Mouse (Mus musculus): ENCODE results near the gene Iqgap2. TPM values are rescaled to one million over a fixed set of nuclear protein-coding genes. Genes with fewer than 3 reads are reported as not detected.

Gene Iqgap2
- polyA plus RNA-seq, 1 experiment: 18.5 TPM

DNA sequence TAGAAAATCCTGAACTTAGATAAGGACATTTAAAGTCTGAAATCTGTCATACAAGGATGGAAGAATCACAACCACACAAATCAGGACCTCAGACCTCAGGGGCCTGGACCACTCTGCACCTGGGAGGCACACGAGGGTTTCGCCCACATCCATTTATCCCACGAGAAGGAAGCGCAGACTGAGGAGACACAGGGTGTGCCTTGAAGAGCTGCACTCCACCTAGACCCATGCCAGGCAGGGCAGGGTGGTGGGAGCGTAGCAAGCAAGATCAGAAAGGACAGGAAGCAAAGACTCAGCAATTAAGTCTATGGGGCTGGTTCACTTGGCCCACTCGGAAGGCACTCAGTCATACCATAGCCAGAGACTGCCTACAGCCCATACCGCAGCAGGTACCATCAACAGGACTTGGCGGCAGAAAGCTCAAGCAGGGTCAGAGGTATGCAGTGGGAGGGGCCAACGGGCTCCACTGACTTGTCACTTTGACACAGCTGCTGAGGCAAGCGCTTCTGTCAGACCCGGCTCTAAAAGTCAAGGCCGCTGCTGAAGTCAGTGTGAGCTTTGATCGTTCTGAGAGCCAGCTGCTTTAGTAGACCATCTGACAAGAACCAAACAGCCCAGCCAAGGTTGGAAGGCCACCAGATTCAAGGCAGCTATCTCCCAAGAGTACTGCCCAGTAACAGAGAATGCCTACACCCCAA, 86.1 kb downstream of the Iqgap2 start:
- Histone ChIP-seq H3K4me1 (ENCODE audit: control insufficient read depth, insufficient read depth, low read length) (no peaks in the 10 kb centered on the region), H3K27me3 (ENCODE audit: control insufficient read depth, insufficient read depth, low read length, poor library complexity, severe bottlenecking) (no peaks in the 10 kb centered on the region; the same call in 1 of the 2 replicates), H3K27ac (ENCODE audit: insufficient read depth, low read length) (no peak overlapping the region), H3K4me3 (ENCODE audit: low read depth, low read length) (no peak overlapping the region), H3K9me3 (replicated peaks; ENCODE audit: control insufficient read depth, insufficient read depth, low read length, poor library complexity, severe bottlenecking) (no peaks in the 10 kb centered on the region), H3K36me3 (ENCODE audit: control insufficient read depth, insufficient read depth, low read length, poor library complexity, severe bottlenecking) (no peaks in the 10 kb centered on the region), H3K9ac (ENCODE audit: low read depth, poor library complexity, severe bottlenecking) (no peak overlapping the region)
- no peak for TF ChIP-seq POLR2A (IDR thresholded peaks at IDR 0.05; ENCODE audit: insufficient read depth, low read length)
- no peak for TF ChIP-seq EP300 (IDR thresholded peaks at IDR 0.05; ENCODE audit: insufficient read depth, low read depth, low read length)
- no peak for TF ChIP-seq CTCF (IDR thresholded peaks at IDR 0.05; ENCODE audit: low read depth, low read length)

DNA sequence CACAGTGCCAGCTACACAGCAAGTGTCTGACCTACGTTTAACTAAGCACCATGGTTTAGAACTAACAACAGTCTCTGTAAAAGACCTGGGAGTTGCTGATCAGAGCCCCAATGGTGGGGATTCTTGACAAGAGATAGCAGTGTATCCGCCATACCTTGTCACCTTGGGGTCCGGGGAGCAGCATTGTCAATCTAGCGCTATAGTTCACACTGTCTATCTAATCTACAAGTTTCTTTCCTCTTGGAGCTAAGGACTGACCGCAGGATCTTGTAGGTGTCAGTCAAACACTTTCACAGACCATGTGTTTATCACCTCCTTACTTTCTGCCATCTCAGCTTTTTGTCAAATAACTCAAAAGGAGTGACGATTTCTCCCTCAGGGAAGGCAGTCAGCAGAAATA, 87.6 kb downstream of the Iqgap2 start:
- Histone ChIP-seq H3K27me3 (ENCODE audit: control insufficient read depth, insufficient read depth, low read length, poor library complexity, severe bottlenecking) (no peaks in the 10 kb centered on the region), H3K4me3 (ENCODE audit: low read depth, low read length) (no peak overlapping the region), H3K27ac (ENCODE audit: insufficient read depth, low read length) (no peak overlapping the region), H3K9ac (ENCODE audit: low read depth, poor library complexity, severe bottlenecking) (no peak overlapping the region), H3K36me3 (ENCODE audit: control insufficient read depth, insufficient read depth, low read length, poor library complexity, severe bottlenecking) (no peaks in the 10 kb centered on the region), H3K4me1 (ENCODE audit: control insufficient read depth, insufficient read depth, low read length) (no peaks in the 10 kb centered on the region), H3K9me3 (replicated peaks; ENCODE audit: control insufficient read depth, insufficient read depth, low read length, poor library complexity, severe bottlenecking) (no peaks in the 10 kb centered on the region)
- TF ChIP-seq POLR2A (IDR thresholded peaks at IDR 0.05; ENCODE audit: insufficient read depth, low read length) (no peak), CTCF (IDR thresholded peaks at IDR 0.05; ENCODE audit: low read depth, low read length) (no peak), EP300 (IDR thresholded peaks at IDR 0.05; ENCODE audit: insufficient read depth, low read depth, low read length) (no peak)

DNA sequence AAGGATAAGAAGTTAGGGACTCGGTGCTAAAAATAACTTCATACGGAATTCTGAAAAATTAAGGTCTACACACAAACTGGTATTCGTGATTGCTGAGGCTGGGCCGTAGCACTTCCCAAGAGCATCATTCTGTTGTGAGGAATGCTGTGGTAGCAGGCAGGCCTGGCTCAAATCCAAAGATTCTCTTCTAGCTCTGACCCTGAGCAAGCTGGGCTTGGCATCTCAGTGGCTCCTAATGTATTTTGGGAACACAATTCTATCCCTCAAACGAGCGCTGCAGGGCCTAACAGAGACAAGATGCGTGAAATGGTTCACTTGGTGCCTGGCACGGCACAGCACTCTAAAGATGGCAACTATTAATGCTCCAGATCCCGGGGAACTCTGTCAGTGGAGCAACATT, 90.8 kb downstream of the Iqgap2 start:
- H3K9ac ChIP-seq (ENCODE audit: low read depth, poor library complexity, severe bottlenecking): no peak overlapping the region
- no peaks in the 10 kb centered on the region for H3K36me3 ChIP-seq (ENCODE audit: control insufficient read depth, insufficient read depth, low read length, poor library complexity, severe bottlenecking)
- H3K27me3 ChIP-seq (ENCODE audit: control insufficient read depth, insufficient read depth, low read length, poor library complexity, severe bottlenecking): no peaks in the 10 kb centered on the region
- H3K4me1 ChIP-seq (ENCODE audit: control insufficient read depth, insufficient read depth, low read length): no peaks in the 10 kb centered on the region
- TF ChIP-seq CTCF (IDR thresholded peaks at IDR 0.05; ENCODE audit: low read depth, low read length) (no peak), POLR2A (IDR thresholded peaks at IDR 0.05; ENCODE audit: insufficient read depth, low read length) (no peak), EP300 (IDR thresholded peaks at IDR 0.05; ENCODE audit: insufficient read depth, low read depth, low read length) (no peak)
- H3K4me3 ChIP-seq (ENCODE audit: low read depth, low read length): no peak overlapping the region
- H3K27ac ChIP-seq (ENCODE audit: insufficient read depth, low read length): no peak overlapping the region
- H3K9me3 ChIP-seq (replicated peaks; ENCODE audit: control insufficient read depth, insufficient read depth, low read length, poor library complexity, severe bottlenecking): no peaks in the 10 kb centered on the region

DNA sequence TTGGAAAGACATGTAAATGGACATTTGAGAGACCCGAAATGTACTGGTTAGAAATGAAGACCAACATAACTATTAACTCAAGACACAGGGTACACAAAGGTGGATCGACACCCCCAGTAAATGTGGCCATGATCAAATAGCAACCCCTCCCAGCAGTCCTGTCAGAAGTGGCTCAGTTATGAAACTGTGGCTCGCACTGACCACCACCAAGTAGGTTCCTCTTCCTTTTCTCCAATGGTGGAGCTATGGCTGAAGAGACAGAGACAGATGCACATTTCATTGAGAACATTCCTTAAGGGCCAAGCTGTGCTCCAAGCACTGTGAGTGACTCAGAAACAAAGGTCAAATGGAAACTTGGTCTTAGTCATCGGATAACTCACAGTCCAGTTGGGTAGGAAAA, 92.4 kb downstream of the Iqgap2 start:
- Histone ChIP-seq H3K9me3 (replicated peaks; ENCODE audit: control insufficient read depth, insufficient read depth, low read length, poor library complexity, severe bottlenecking) (no peaks in the 10 kb centered on the region), H3K27me3 (ENCODE audit: control insufficient read depth, insufficient read depth, low read length, poor library complexity, severe bottlenecking) (no peaks in the 10 kb centered on the region), H3K4me3 (ENCODE audit: low read depth, low read length) (no peak overlapping the region), H3K4me1 (ENCODE audit: control insufficient read depth, insufficient read depth, low read length) (no peaks in the 10 kb centered on the region), H3K27ac (ENCODE audit: insufficient read depth, low read length) (no peak overlapping the region), H3K9ac (ENCODE audit: low read depth, poor library complexity, severe bottlenecking) (no peak overlapping the region), H3K36me3 (ENCODE audit: control insufficient read depth, insufficient read depth, low read length, poor library complexity, severe bottlenecking) (no peaks in the 10 kb centered on the region)
- TF ChIP-seq EP300 (IDR thresholded peaks at IDR 0.05; ENCODE audit: insufficient read depth, low read depth, low read length): no peak

DNA sequence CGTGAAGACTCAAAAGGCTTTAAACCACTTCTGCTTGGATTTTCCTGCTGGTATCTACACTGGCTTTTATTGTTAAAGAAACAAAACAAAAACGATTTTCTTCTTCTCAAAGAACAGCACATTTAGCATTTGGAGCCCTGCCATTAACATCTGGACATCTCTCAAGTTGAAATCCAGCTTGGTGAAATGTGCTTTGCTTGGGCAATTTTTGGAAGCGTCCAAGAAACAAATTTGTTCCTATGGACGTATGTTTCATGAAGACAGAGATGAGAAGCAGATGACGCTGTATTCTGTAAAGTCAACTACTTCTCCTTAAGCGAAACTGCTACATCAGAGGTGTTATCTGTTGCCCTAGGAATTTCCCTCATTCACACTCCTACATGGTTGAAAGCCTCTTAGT, 93.0 kb downstream of the Iqgap2 start:
- no peak overlapping the region for H3K4me3 ChIP-seq (ENCODE audit: low read depth, low read length)
- no peaks in the 10 kb centered on the region for H3K36me3 ChIP-seq (ENCODE audit: control insufficient read depth, insufficient read depth, low read length, poor library complexity, severe bottlenecking)
- no peak for TF ChIP-seq EP300 (IDR thresholded peaks at IDR 0.05; ENCODE audit: insufficient read depth, low read depth, low read length)
- no peak for TF ChIP-seq POLR2A (IDR thresholded peaks at IDR 0.05; ENCODE audit: insufficient read depth, low read length)
- no peak for TF ChIP-seq CTCF (IDR thresholded peaks at IDR 0.05; ENCODE audit: low read depth, low read length)

DNA sequence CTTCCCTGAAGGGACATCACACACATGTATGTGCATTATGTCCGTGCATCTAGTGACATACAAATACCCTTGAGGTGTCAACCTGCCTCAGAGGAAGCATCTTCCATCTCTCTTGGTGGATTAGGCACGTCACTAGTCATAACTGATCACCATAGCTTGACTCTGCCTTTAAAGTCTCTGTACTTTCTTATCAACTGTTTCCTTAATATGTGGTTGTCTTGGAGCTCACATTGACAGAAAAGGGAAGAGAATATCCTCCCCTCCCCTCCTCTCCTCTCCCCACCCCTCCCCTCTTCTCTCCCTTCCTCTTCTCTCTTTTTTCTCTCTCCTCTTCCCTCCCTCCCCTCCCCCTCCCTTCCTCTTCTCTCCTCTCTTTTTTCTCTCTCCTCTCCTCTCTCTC, 94.2 kb downstream of the Iqgap2 start:
- TF ChIP-seq CTCF (IDR thresholded peaks at IDR 0.05; ENCODE audit: low read depth, low read length): no peak
- no peak for TF ChIP-seq EP300 (IDR thresholded peaks at IDR 0.05; ENCODE audit: insufficient read depth, low read depth, low read length)
- TF ChIP-seq POLR2A (IDR thresholded peaks at IDR 0.05; ENCODE audit: insufficient read depth, low read length): no peak
- Histone ChIP-seq H3K9me3 (replicated peaks; ENCODE audit: control insufficient read depth, insufficient read depth, low read length, poor library complexity, severe bottlenecking) (no peaks in the 10 kb centered on the region), H3K4me1 (ENCODE audit: control insufficient read depth, insufficient read depth, low read length) (no peaks in the 10 kb centered on the region), H3K9ac (ENCODE audit: low read depth, poor library complexity, severe bottlenecking) (no peak overlapping the region), H3K27me3 (ENCODE audit: control insufficient read depth, insufficient read depth, low read length, poor library complexity, severe bottlenecking) (no peaks in the 10 kb centered on the region), H3K27ac (ENCODE audit: insufficient read depth, low read length) (no peak overlapping the region), H3K36me3 (ENCODE audit: control insufficient read depth, insufficient read depth, low read length, poor library complexity, severe bottlenecking) (no peaks in the 10 kb centered on the region), H3K4me3 (ENCODE audit: low read depth, low read length) (no peak overlapping the region)

More for the DNA sequence above, 93.0 kb downstream of the Iqgap2 start:
- Histone ChIP-seq H3K9ac (ENCODE audit: low read depth, poor library complexity, severe bottlenecking) (no peak overlapping the region), H3K27me3 (ENCODE audit: control insufficient read depth, insufficient read depth, low read length, poor library complexity, severe bottlenecking) (no peaks in the 10 kb centered on the region), H3K4me1 (ENCODE audit: control insufficient read depth, insufficient read depth, low read length) (no peaks in the 10 kb centered on the region), H3K27ac (ENCODE audit: insufficient read depth, low read length) (no peak overlapping the region), H3K9me3 (replicated peaks; ENCODE audit: control insufficient read depth, insufficient read depth, low read length, poor library complexity, severe bottlenecking) (no peaks in the 10 kb centered on the region)
